Mouse (Mus musculus) heart, postnatal 25 days (tissue): ENCODE results near the gene Soga3. TPM values are rescaled to one million over a fixed set of nuclear protein-coding genes. Genes with fewer than 3 reads are reported as not detected.

Experiments
- DNase-seq: peaks from one replicate; pipeline ENCODE4 v3.0.0; 2022; ENCODE audit warnings: low spot score
- intact Hi-C: fragments of 180-260 bp; cut with DNase I; formaldehyde crosslinking; loops from one replicate; pipeline ENCODE4 v1.15.1; 2025
- total RNA-seq, 2 experiments: library from RNA; stranded (reverse); gene quantifications; 2 replicates each; pipeline ENCODE4 v1.2.3; 2021

Soga3 gene
- not detected for total RNA-seq

- no peak for DNase-seq
- intact Hi-C loops, result no loop called here
These were observed at the start of gene Soga3 for GRCm38 (mm10) chr10:29143566-29144335. Soga3 (plus strand) TSS chr10:29143839.

GRCm38 (mm10) chr10:29106962-29107361 is 36.7 kb upstream of the Soga3 start:
- DNase-seq, result no peak
- intact Hi-C loops, result loop anchor here (10.0 kb wide), 1 partner anchor 208 kb away; the partner anchor contains the start of gene Echdc1

- intact Hi-C loops, result no loop called here
- no peak for DNase-seq
These were observed 1.0 kb upstream of the Soga3 start for GRCm38 (mm10) chr10:29142556-29143105.

GRCm38 (mm10) chr10:29144612-29145405 is 1.2 kb downstream of the Soga3 start:
- DNase-seq, result no peak
- intact Hi-C loops, result no loop called here

- DNase-seq, result no peak
- intact Hi-C loops, result no loop called here
These were observed 2.7 kb downstream of the Soga3 start for GRCm38 (mm10) chr10:29146198-29146857.

- DNase-seq, result no peak
- intact Hi-C loops, result no loop called here
These were observed 3.4 kb downstream of the Soga3 start for GRCm38 (mm10) chr10:29146858-29147640.

GRCm38 (mm10) chr10:29147641-29147990 is 4.0 kb downstream of the Soga3 start:
- DNase-seq, result no peak
- intact Hi-C loops, result no loop called here

- intact Hi-C loops, result no loop called here
- no peak for DNase-seq
These were observed 4.4 kb downstream of the Soga3 start for GRCm38 (mm10) chr10:29148076-29148475.

- DNase-seq, result no peak
- intact Hi-C loops, result no loop called here
These were observed 11.7 kb downstream of the Soga3 start for GRCm38 (mm10) chr10:29155304-29155703.

- intact Hi-C loops, result no loop called here
- DNase-seq, result no peak
These were observed 18.0 kb downstream of the Soga3 start for GRCm38 (mm10) chr10:29161664-29162063.

GRCm38 (mm10) chr10:29173778-29174177 is 30.1 kb downstream of the Soga3 start:
- intact Hi-C loops, result no loop called here
- DNase-seq, result no peak

- no peak for DNase-seq
- intact Hi-C loops, result no loop called here
These were observed 32.0 kb downstream of the Soga3 start for GRCm38 (mm10) chr10:29175656-29176055.

GRCm38 (mm10) chr10:29176881-29177280 is 33.2 kb downstream of the Soga3 start:
- intact Hi-C loops, result no loop called here
- no peak for DNase-seq

- intact Hi-C loops, result no loop called here
These were observed 34.4 kb downstream of the Soga3 start for GRCm38 (mm10) chr10:29178003-29178402.

GRCm38 (mm10) chr10:29180210-29180609 is 36.6 kb downstream of the Soga3 start:
- intact Hi-C loops, result no loop called here
- no peak for DNase-seq

More at GRCm38 (mm10) chr10:29178003-29178402, 34.4 kb downstream of the Soga3 start:
- no peak for DNase-seq

- intact Hi-C loops, result no loop called here
- DNase-seq, result no peak
These were observed 37.4 kb downstream of the Soga3 start for GRCm38 (mm10) chr10:29181046-29181445.

GRCm38 (mm10) chr10:29193769-29194168 is 50.1 kb downstream of the Soga3 start:
- intact Hi-C loops, result no loop called here
- no peak for DNase-seq

- intact Hi-C loops, result no loop called here
- DNase-seq, result no peak
These were observed 53.2 kb downstream of the Soga3 start for GRCm38 (mm10) chr10:29196811-29197210.

- intact Hi-C loops, result no loop called here
- no peak for DNase-seq
These were observed 55.0 kb downstream of the Soga3 start, which contains the start of gene Gm49353 for GRCm38 (mm10) chr10:29198642-29199041. Gm49353 (plus strand) TSS chr10:29198954.

- no peak for DNase-seq
- intact Hi-C loops, result no loop called here
These were observed 56.2 kb downstream of the Soga3 start for GRCm38 (mm10) chr10:29199835-29200234.
